Mouse (Mus musculus) forebrain, embryonic 12.5 days (tissue): ENCODE measurements at regions not wholly inside any gene's neighbourhood (a gene's known extent, or its start where the extent isn't known, plus 50 kb on each side); places are given as distances from the start of the nearest gene placed in this dataset.
"Not testable (repeated sequence)": the region's sequence is repeated elsewhere in the genome, so short reads cannot be mapped to it uniquely, and the experiment has no call there.

ENCODE experiments used
- ATAC-seq: fragments of 200-750 bp; cut with Nextera tagmentation; 2 replicates; pipeline ENCODE4 v1.8.0; 2017; ENCODE audit warnings: moderate TSS enrichment; ENCODE audit not compliant: low FRiP score
- H3K27ac ChIP-seq: fragments of 300-500 bp; sonication (generic); 2 replicates; pipeline ENCODE4 v1.5.1; 2016; ENCODE audit warnings: mild to moderate bottlenecking
- H3K27me3 ChIP-seq: fragments of 300-500 bp; sonication (generic); 2 replicates; pipeline ENCODE4 v1.6.1; 2016; ENCODE audit warnings: mild to moderate bottlenecking
- H3K36me3 ChIP-seq: fragments of 300-500 bp; sonication (generic); replicated peaks from 2 replicates; pipeline ENCODE4 v1.6.1; 2016; ENCODE audit warnings: mild to moderate bottlenecking
- H3K4me1 ChIP-seq: fragments of 300-500 bp; sonication (generic); 2 replicates; pipeline ENCODE4 v1.6.1; 2016
- H3K4me2 ChIP-seq: fragments of 300-500 bp; sonication (generic); 2 replicates; pipeline ENCODE4 v1.6.1; 2016; ENCODE audit warnings: mild to moderate bottlenecking, moderate library complexity
- H3K4me3 ChIP-seq: fragments of 300-500 bp; sonication (generic); replicated peaks from 2 replicates; pipeline ENCODE4 v1.5.1; 2016; ENCODE audit warnings: mild to moderate bottlenecking
- H3K9ac ChIP-seq: fragments of 300-500 bp; sonication (generic); 2 replicates; pipeline ENCODE4 v1.6.1; 2016; ENCODE audit warnings: mild to moderate bottlenecking
- H3K9me3 ChIP-seq: fragments of 300-500 bp; sonication (generic); 2 replicates; pipeline ENCODE4 v1.6.1; 2016
- WGBS: fragments of 180-500 bp; shearing (Covaris S2); methylation state at CpG from one replicate; pipeline ENCODE4 v1.1.7; 2016; 5-methylcytosine and 5-hydroxymethylcytosine counted together

DNA sequence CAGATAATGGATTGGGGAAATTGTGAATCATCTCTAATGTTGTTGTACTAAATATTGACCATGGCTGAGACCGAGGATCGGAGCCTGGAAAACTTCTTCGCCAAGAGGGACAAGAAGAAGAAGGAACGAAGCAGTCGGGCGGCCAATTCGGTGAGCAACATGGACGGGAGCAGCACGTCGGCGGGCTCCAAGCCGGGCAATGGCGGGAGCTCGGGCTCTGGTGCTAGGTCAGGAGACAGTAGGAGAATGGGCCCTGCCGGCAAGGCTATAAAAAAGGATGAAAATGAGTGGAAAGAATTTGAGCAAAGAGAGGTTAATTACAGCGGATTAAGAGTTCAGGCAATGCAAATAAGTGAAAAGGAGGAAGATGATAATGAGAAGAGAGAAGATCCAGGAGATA is 55.0 kb upstream of the Zfp990 start:
- H3K27ac ChIP-seq, H3K9ac ChIP-seq, ATAC-seq, H3K4me3 ChIP-seq, H3K9me3 ChIP-seq, H3K4me1 ChIP-seq, H3K36me3 ChIP-seq, H3K27me3 ChIP-seq, H3K4me2 ChIP-seq: not testable (repeated sequence)
- WGBS: 84% methylated on average over 16 of the region's 16 CpGs

DNA sequence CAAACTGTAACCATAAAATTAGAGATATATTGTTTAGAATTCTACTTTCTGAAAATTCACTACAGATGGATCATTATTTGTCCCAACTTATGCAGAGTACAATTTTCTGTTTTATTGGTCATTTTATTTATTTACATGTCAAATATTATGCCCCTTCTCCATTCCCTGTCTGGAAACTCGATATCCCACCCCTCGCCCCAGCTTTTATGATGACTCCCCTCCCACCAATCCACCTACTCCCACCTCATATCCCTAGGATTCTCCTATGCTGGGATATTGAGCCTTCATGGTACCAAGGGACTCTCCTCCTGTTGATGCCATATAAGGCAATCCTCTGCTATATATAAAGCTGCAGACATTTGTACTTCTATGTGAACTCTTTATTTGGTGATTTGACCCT is 62.0 kb upstream of the Zfp990 start:
- Histone ChIP-seq H3K36me3 (no peaks in the 10 kb centered on the region), H3K27me3 (no peaks in the 10 kb centered on the region), H3K4me3 (no peak overlapping the region), H3K4me2 (no peak overlapping the region), H3K9me3 (peaks cover 22% of the 10 kb centered on the region), H3K9ac (no peak overlapping the region), H3K4me1 (no peaks in the 10 kb centered on the region), H3K27ac (no peak overlapping the region)
- ATAC-seq: no peak
- 79% methylated on average over 2 of the region's 2 CpGs for WGBS

DNA sequence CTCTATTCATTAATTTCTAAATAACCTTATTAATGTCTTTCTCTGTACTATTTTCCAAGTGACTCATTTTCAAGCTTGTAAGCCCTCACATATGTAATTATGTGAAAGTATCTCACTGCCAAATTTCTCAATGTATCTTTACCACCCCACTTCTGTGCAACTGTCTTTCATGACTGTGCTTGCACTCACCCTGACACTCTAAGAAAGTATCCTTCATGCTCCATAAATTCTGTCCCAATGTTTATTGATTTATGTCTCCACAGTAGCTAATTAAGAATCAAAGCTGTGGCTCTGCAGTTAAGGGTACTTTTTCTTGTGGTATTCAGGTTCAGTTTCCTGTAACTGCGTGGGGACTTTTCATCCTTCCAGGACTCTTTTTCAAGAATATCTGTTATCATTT is 73.8 kb upstream of the Zfp990 start:
- H3K36me3 ChIP-seq, H3K4me3 ChIP-seq, H3K4me1 ChIP-seq, H3K27me3 ChIP-seq, H3K9ac ChIP-seq, H3K4me2 ChIP-seq, ATAC-seq, H3K27ac ChIP-seq: not testable (repeated sequence)
- WGBS: 89% methylated on average over 1 of the region's 1 CpGs
- H3K9me3 ChIP-seq: peaks cover 52% of the 10 kb centered on the region

DNA sequence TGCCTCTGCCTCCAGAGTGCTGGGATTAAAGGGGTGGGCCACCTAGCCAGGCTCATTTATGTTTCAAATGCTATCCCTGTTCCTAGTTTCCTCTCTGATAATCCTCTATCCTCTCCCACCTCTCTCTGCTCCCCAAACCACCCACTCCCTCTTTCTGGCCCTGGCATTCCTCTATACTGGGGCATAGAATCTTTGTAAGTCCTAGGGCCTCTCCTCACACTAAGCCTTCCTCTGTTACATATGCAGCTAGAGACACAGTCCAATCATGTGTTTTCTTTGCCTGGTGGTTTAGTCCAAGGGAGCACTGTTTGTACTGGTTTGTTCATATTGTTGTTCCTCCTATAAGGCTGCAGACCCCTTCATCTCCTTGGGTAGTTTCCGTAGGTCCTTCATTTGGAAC is 76.0 kb upstream of the Zfp990 start:
- H3K27me3 ChIP-seq: no peaks in the 10 kb centered on the region
- H3K4me1 ChIP-seq: no peaks in the 10 kb centered on the region
- no peaks in the 10 kb centered on the region for H3K36me3 ChIP-seq
- no peak for ATAC-seq
- WGBS: 92% methylated on average over 1 of the region's 1 CpGs
- no peak overlapping the region for H3K27ac ChIP-seq
- no peak overlapping the region for H3K4me2 ChIP-seq
- H3K4me3 ChIP-seq: no peak overlapping the region
- no peak overlapping the region for H3K9ac ChIP-seq
- peaks cover 44% of the 10 kb centered on the region for H3K9me3 ChIP-seq

DNA sequence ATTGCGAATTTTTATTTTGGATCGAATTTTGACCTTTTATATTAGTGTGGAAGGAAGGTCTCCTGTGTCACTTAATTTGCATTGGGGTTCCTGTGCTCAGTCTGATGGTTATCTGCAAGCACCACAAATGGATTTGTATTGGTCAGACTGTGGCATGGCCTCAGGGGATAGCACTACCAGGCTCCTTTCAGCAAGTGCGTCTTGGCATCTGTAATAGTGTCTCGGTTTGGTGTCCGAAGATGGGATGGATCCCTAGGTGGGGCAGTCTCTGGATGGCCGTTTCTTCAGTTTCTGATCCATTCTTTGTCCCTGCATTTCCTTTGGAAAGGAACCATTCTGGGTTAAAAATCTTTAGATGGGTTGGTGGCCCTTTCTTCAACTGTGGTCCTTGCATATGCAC is 76.5 kb upstream of the Zfp990 start:
- no peak overlapping the region for H3K4me2 ChIP-seq
- H3K27me3 ChIP-seq: no peaks in the 10 kb centered on the region
- WGBS: 71% methylated on average over 6 of the region's 6 CpGs
- H3K9me3 ChIP-seq: peaks cover 46% of the 10 kb centered on the region
- no peaks in the 10 kb centered on the region for H3K36me3 ChIP-seq
- no peak overlapping the region for H3K4me3 ChIP-seq
- no peak overlapping the region for H3K27ac ChIP-seq
- no peaks in the 10 kb centered on the region for H3K4me1 ChIP-seq
- no peak overlapping the region for H3K9ac ChIP-seq
- no peak for ATAC-seq

DNA sequence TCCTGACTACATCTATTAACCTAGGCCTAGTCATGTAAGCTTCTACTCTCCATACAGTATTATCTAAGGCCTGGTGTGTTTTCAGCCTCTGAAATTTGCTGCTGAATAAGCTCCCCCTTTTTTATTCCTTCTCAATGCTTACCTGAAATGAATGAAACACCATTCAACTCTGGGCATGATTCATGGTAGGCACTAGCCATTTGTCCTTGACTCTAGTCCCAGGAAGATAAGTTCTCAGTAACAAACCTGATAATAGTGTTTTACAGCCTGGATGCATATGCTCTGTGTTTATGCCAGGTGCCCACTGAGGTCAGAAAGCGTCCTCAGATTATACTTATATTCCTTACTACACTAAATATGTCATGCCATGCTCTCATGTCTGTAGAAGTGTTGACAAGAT is 77.3 kb upstream of the Zfp990 start:
- ATAC-seq: not testable (repeated sequence)
- whole genome bisulfite sequencing: 34% methylated on average over 1 of the region's 1 CpGs

DNA sequence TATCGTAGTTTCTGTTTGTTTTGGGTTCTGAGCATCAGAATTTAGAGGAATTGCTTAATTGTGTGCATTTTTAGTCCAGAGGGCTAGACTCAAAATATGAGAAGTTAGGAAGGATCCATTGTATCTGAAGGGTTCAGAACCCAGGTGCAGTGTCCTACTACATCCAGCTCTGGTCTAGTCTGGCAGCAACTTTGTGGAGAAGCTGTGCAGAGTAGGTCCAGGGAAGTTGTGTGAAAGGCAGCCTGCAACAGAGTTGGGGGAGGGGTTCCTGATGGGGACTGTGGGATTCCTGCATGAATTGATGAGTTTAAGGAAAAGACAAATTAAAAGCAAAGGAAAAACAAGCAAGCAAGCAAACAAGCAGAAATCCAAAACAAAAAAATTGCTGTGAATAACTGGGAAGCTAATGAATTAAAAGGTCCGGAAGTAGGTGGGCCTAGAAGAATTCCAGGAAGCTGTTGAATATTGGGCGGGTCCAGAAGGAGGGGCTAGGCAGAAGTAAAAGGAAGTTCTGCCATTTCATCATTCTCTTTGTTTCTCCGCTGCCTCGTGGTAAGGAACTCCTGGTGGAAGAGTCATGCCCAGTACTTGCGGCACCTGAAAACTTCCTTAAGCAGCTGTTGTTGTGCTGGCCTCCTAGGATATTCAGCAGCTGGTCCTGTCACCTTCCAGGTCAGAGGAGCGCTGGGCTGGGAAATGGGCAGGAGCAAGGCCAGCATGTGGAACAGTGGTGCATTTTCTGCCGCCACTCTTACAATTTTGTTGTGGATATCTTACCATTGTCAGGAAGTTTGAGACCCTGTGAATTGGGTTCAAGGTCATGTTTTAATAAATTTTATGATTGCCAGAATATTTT is 78.4 kb upstream of the Zfp990 start:
- 75% methylated on average over 8 of the region's 8 CpGs for WGBS
- no peak overlapping the region for H3K27ac ChIP-seq
- ATAC-seq: 0 out of 2 replicates have a peak, but pooled peaks have one; percentile 17
- H3K36me3 ChIP-seq: no peaks in the 10 kb centered on the region
- no peaks in the 10 kb centered on the region for H3K27me3 ChIP-seq
- H3K9me3 ChIP-seq: peaks cover 42% of the 10 kb centered on the region
- H3K4me1 ChIP-seq: no peaks in the 10 kb centered on the region
- H3K4me3 ChIP-seq: no peak overlapping the region
- no peak overlapping the region for H3K4me2 ChIP-seq
- no peak overlapping the region for H3K9ac ChIP-seq

More for the DNA sequence above, 77.3 kb upstream of the Zfp990 start:
- not testable (repeated sequence) for H3K4me2 ChIP-seq, H3K4me3 ChIP-seq, H3K9ac ChIP-seq, H3K27ac ChIP-seq, H3K4me1 ChIP-seq, H3K27me3 ChIP-seq, H3K36me3 ChIP-seq
- H3K9me3 ChIP-seq: peaks cover 46% of the 10 kb centered on the region

DNA sequence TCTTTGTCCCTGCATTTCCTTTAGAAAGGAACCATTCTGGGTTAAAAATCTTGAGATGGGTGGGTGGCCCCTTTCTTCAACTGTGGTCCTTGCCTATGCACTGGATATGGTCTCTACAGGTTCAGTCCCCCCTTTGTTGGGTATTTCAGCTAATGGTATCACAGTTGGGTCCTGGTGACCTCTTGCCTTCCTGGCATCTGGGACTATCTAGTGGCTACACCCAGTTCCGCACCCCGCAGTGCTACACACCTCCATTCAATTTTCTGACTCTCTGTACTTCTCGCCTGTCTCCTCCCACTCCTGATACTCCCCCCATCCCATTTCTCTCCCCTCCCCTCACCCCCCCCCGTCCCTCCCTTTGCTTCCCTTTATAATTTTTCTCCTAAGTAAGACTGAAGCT is 92.7 kb upstream of the Zfp990 start:
- not testable (repeated sequence) for H3K27ac ChIP-seq, H3K9me3 ChIP-seq, H3K4me2 ChIP-seq, H3K4me3 ChIP-seq, ATAC-seq, H3K9ac ChIP-seq, H3K4me1 ChIP-seq, H3K36me3 ChIP-seq, H3K27me3 ChIP-seq
- 43% methylated on average over 4 of the region's 4 CpGs for WGBS

DNA sequence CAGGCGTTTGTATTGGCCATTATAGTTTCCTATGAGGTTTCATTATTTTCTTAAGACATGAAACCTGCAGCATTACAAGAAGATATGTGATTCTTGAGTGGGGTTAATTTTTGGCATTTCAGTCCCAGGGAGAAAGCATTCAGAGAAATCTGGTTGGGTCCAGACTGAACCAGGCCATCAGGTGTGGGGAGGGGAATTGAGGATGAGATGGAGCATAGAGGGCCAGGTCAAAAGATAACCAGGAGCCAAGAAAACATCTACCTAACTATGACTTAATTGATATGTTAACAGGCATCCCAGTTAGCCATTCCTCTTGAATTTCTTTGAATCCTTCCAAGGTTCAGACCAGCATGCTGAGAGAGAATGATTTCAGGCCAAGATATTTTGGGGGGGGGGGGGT is 96.2 kb upstream of the Tnfrsf8 start:
- no peaks in the 10 kb centered on the region for H3K9me3 ChIP-seq
- WGBS: 68% methylated on average over 1 of the region's 1 CpGs
- no peaks in the 10 kb centered on the region for H3K4me1 ChIP-seq
- no peak overlapping the region for H3K27ac ChIP-seq
- no peaks in the 10 kb centered on the region for H3K36me3 ChIP-seq
- H3K4me3 ChIP-seq: no peak overlapping the region
- no peak for ATAC-seq
- no peaks in the 10 kb centered on the region for H3K27me3 ChIP-seq
- H3K4me2 ChIP-seq: no peak overlapping the region
- no peak overlapping the region for H3K9ac ChIP-seq

DNA sequence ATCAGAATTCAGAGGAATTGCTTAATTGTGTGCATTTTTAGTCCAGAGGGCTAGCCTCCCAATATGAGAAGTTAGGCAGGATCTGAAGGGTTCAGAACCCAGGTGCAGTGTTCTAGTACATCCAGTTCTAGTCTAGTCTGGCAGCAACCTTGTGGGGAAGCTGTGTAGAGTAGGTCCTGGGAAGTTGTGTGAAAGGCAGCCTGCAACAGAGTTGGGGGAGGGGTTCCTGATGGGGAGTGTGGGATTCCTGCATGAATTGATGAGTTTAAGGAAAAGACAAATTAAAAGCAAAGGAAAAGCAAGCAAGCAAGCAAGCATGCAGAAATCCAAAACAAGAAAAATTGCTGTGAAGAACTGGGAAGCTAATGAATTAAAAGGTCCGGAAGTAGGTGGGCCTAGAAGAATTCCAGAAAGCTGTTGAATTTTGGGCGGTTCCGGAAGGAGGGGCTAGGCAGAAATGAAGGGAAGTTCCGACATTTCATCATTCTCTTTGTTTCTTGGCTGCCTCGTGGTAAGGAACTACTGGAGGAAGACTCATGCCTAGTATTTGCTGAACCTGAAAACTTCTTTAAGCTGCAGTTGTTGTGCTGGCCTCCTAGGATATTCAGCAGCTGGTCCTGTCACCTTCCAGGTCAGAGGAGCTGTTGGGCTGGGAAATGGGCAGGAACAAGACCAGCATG is 95.0 kb upstream of the Tnfrsf8 start:
- H3K9ac ChIP-seq: no peak overlapping the region
- no peak overlapping the region for H3K4me2 ChIP-seq
- no peaks in the 10 kb centered on the region for H3K36me3 ChIP-seq
- H3K4me1 ChIP-seq: no peaks in the 10 kb centered on the region
- H3K27me3 ChIP-seq: no peaks in the 10 kb centered on the region
- H3K27ac ChIP-seq: no peak overlapping the region
- no peak overlapping the region for H3K4me3 ChIP-seq
- H3K9me3 ChIP-seq: no peaks in the 10 kb centered on the region
- no peak for ATAC-seq
- WGBS: 73% methylated on average over 5 of the region's 5 CpGs

DNA sequence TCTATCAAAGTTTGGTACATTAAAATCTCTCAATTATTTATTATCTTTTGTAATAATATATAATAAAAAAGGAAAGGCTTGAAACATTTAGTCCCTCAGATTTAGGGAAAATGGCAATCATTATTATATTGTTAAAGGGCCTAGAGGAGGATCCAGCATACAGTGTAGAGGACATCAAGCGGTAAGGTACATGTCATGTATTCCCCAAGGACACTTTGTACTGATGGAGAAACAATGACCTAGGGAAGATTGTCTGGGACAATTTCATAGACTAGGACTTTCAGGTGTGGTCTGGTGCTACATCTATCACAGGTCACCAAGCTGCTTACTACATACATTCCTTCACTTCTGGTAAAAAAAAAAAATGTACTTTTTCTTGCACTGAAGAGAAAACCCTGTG is 91.1 kb upstream of the Tnfrsf8 start:
- not testable (repeated sequence) for H3K9me3 ChIP-seq, H3K27me3 ChIP-seq, H3K4me1 ChIP-seq, H3K36me3 ChIP-seq, H3K9ac ChIP-seq, H3K27ac ChIP-seq, H3K4me2 ChIP-seq, ATAC-seq, H3K4me3 ChIP-seq
- WGBS: 43% methylated on average over 1 of the region's 1 CpGs

DNA sequence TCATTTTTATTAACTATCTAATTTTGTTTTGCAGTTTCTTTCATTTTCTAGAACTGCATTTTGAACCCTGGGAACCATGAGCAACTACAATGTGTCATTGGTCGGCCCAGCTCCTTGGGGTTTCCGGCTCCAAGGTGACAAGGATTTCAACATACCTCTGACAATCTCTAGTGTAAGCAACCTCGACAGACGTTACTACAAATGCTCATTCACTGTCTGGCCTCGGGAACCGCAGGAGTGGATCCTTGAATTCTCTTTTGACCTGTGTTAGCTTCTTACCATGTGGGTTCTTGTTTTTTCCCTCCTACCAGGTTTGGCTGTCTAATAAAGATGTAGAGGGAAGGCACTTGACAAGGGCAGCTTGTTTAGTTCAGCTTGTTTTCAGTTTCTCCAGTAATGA is 89.3 kb upstream of the Tnfrsf8 start:
- not testable (repeated sequence) for H3K4me1 ChIP-seq, H3K27me3 ChIP-seq, ATAC-seq, H3K9ac ChIP-seq, H3K36me3 ChIP-seq, H3K9me3 ChIP-seq, H3K4me3 ChIP-seq, H3K27ac ChIP-seq, H3K4me2 ChIP-seq
- WGBS: 72% methylated on average over 6 of the region's 6 CpGs

DNA sequence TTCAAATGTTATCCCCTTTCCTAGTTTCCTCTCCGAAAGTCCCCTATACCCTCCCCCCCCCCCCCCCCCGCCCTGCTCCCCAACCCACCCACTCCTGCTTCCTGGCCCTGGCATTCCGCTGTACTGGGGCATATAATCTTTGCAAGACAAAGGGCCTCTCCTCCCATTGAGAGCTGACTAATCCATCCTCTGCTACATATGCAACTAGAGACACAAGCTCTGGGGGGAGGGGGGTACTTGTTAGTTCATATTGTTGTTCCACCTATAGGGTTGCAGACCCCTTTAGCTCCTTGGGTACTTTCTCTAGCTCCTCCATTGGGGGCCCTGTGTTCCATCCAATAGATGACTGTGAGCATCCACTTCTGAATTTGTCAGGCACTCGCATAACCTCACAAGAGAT is 63.9 kb upstream of the Tnfrsf8 start:
- not testable (repeated sequence) for H3K9ac ChIP-seq, H3K36me3 ChIP-seq, H3K27me3 ChIP-seq, H3K4me1 ChIP-seq, H3K27ac ChIP-seq, ATAC-seq, H3K4me3 ChIP-seq, H3K4me2 ChIP-seq, H3K9me3 ChIP-seq
- 91% methylated on average over 1 of the region's 4 CpGs for WGBS
